Mouse (Mus musculus) gastrocnemius, postnatal 14 days (tissue): ENCODE measurements around the gene Rgma. TPM values are rescaled to one million over a fixed set of nuclear protein-coding genes. Genes with fewer than 3 reads are reported as not detected.

Source experiments
- DNase-seq: peaks from one replicate; pipeline ENCODE4 v3.0.0; 2021; ENCODE audit warnings: mixed read lengths
- intact Hi-C: fragments of 180-260 bp; cut with DNase I; formaldehyde crosslinking; loops from one replicate; pipeline ENCODE4 v1.15.1; 2025; ENCODE audit warnings: low total_unique reads
- total RNA-seq, 2 experiments: library from RNA; stranded (reverse); gene quantifications; 2 replicates each; pipeline ENCODE4 v1.2.3; 2021

The Rgma gene
- total RNA-seq, 2 experiments from 2014 or later: 53.4 to 73.5 TPM

GRCm38 (mm10) chr7:73423236-73423635 is 47.9 kb downstream of the Rgma start:
- DNase-seq: no peak
- intact Hi-C loops: loop anchor here (5.0 kb wide), 1 partner anchor 1021 kb away; no protein-coding TSS in a partner anchor

GRCm38 (mm10) chr7:73424243-73424642 is 48.9 kb downstream of the Rgma start:
- DNase-seq: no peak
- intact Hi-C loops: loop anchor here (5.0 kb wide), 1 partner anchor 1022 kb away; no protein-coding TSS in a partner anchor

GRCm38 (mm10) chr7:73424705-73425104 is 49.4 kb downstream of the Rgma start:
- no peak for DNase-seq
- intact Hi-C loops: loop anchor here (5.0 kb wide), 1 partner anchor 1022 kb away; no protein-coding TSS in a partner anchor

GRCm38 (mm10) chr7:73425451-73425850 is 50.1 kb downstream of the Rgma start:
- intact Hi-C loops: no loop called here
- DNase-seq: no peak

- intact Hi-C loops: no loop called here
Measured at GRCm38 (mm10) chr7:73426235-73426634, 50.9 kb downstream of the Rgma start.

GRCm38 (mm10) chr7:73426752-73427386 is 51.6 kb downstream of the Rgma start:
- intact Hi-C loops: no loop called here

More at GRCm38 (mm10) chr7:73426235-73426634, 50.9 kb downstream of the Rgma start:
- no peak for DNase-seq

GRCm38 (mm10) chr7:73427794-73428193 is 52.5 kb downstream of the Rgma start:
- intact Hi-C loops: no loop called here
- DNase-seq: no peak

More at GRCm38 (mm10) chr7:73426752-73427386, 51.6 kb downstream of the Rgma start:
- no peak for DNase-seq

GRCm38 (mm10) chr7:73428525-73428924 is 53.2 kb downstream of the Rgma start:
- intact Hi-C loops: no loop called here
- no peak for DNase-seq

GRCm38 (mm10) chr7:73433637-73434335 is 58.5 kb downstream of the Rgma start:
- intact Hi-C loops: no loop called here
- DNase-seq: no peak

GRCm38 (mm10) chr7:73434336-73434677 is 59.0 kb downstream of the Rgma start:
- intact Hi-C loops: no loop called here
- no peak for DNase-seq

GRCm38 (mm10) chr7:73435685-73436084 is 60.4 kb downstream of the Rgma start:
- DNase-seq: no peak
- intact Hi-C loops: no loop called here

GRCm38 (mm10) chr7:73441802-73442201 is 66.5 kb downstream of the Rgma start:
- intact Hi-C loops: loop anchor here (10.0 kb wide), 2 partner anchors 53 to 183 kb away; no protein-coding TSS in a partner anchor
- no peak for DNase-seq

- intact Hi-C loops: loop anchor here (10.0 kb wide), 2 partner anchors 53 to 183 kb away; no protein-coding TSS in a partner anchor
- DNase-seq: no peak
Measured at GRCm38 (mm10) chr7:73442246-73442645, 66.9 kb downstream of the Rgma start.

- intact Hi-C loops: no loop called here
- no peak for DNase-seq
Measured at GRCm38 (mm10) chr7:73451594-73451993, 76.3 kb downstream of the Rgma start.

- DNase-seq: no peak
- intact Hi-C loops: no loop called here
Measured at GRCm38 (mm10) chr7:73452187-73452808, 77.0 kb downstream of the Rgma start.

GRCm38 (mm10) chr7:73454113-73454512 is 78.8 kb downstream of the Rgma start:
- no peak for DNase-seq
- intact Hi-C loops: no loop called here

GRCm38 (mm10) chr7:73463546-73463945 is 88.2 kb downstream of the Rgma start:
- DNase-seq: no peak
- intact Hi-C loops: no loop called here

GRCm38 (mm10) chr7:73467741-73468140 is 92.4 kb downstream of the Rgma start:
- intact Hi-C loops: no loop called here
- no peak for DNase-seq
